Mouse (Mus musculus) limb, embryonic 14.5 days (tissue): ENCODE measurements around the gene Nop16. TPM values are rescaled to one million over a fixed set of nuclear protein-coding genes. Genes with fewer than 3 reads are reported as not detected.

Experiments used
- ATAC-seq: fragments of 200-750 bp; cut with Nextera tagmentation; 2 replicates; pipeline ENCODE4 v1.8.0; 2017; ENCODE audit warnings: low read depth, moderate number of reproducible peaks, moderate TSS enrichment; ENCODE audit not compliant: low FRiP score
- DNase-seq: peaks from one replicate; pipeline ENCODE4 v3.0.0-alpha.2; 2015; ENCODE audit warnings: low spot score
- H3K27ac ChIP-seq: fragments of 300-500 bp; sonication (generic); replicated peaks from 2 replicates; pipeline ENCODE4 v1.5.1; 2014; ENCODE audit warnings: low read depth, mild to moderate bottlenecking, low read length, moderate library complexity, mixed read lengths
- H3K27me3 ChIP-seq: fragments of 300-500 bp; sonication (generic); 2 replicates; pipeline ENCODE4 v1.6.1; 2014; ENCODE audit warnings: low read length, mixed read lengths; ENCODE audit not compliant: control insufficient read depth, insufficient read depth
- H3K36me3 ChIP-seq: fragments of 300-500 bp; sonication (generic); 2 replicates; pipeline ENCODE4 v1.6.1; 2014; ENCODE audit warnings: mild to moderate bottlenecking, low read length, moderate library complexity, mixed read lengths; ENCODE audit not compliant: control insufficient read depth, insufficient read depth
- H3K4me1 ChIP-seq: fragments of 300-500 bp; sonication (generic); 2 replicates; pipeline ENCODE4 v1.6.1; 2014; ENCODE audit warnings: antibody characterized with exemption, low read length, mixed read lengths; ENCODE audit not compliant: control insufficient read depth, insufficient read depth
- H3K4me2 ChIP-seq: fragments of 300-500 bp; sonication (generic); replicated peaks from 2 replicates; pipeline ENCODE4 v1.6.1; 2014; ENCODE audit warnings: low read depth, mild to moderate bottlenecking, low read length, moderate library complexity; ENCODE audit not compliant: severe bottlenecking
- H3K4me3 ChIP-seq: fragments of 300-500 bp; sonication (generic); replicated peaks from 2 replicates; pipeline ENCODE4 v1.5.1; 2014; ENCODE audit warnings: low read length
- H3K9ac ChIP-seq: fragments of 300-500 bp; sonication (generic); 2 replicates; pipeline ENCODE4 v1.6.1; 2014; ENCODE audit warnings: mild to moderate bottlenecking, low read depth, low read length, moderate library complexity; ENCODE audit not compliant: severe bottlenecking
- H3K9me3 ChIP-seq: fragments of 300-500 bp; sonication (generic); 2 replicates; pipeline ENCODE4 v1.6.1; 2016; ENCODE audit warnings: low read length; ENCODE audit not compliant: control insufficient read depth
- POLR2A ChIP-seq: fragments of 200-500 bp; IDR thresholded peaks from 2 replicates; pipeline ENCODE4 v1.8.0; 2012; ENCODE audit warnings: inconsistent platforms, mild to moderate bottlenecking, moderate library complexity, borderline replicate concordance; ENCODE audit not compliant: insufficient read depth, insufficient read length; ENCODE audit errors: extremely low read depth
- WGBS: fragments of 180-500 bp; shearing (Covaris S2); extraction: QIAGEN DNeasy Blood & Tissue Kit; methylation state at CpG from one replicate; pipeline ENCODE4 v1.1.7; 2014; 5-methylcytosine and 5-hydroxymethylcytosine counted together
- polyA plus RNA-seq, 2 experiments: library from polyadenylated mRNA; depleted of rRNA in 1 of 2; stranded (reverse) in 1 of 2; unstranded in 1 of 2; fragments of >200 nt; fragmentation: Nextera tagmentation in 1 of 2; extraction: Ambion mirVana in 1 of 2; gene quantifications; 2 replicates each; pipeline versions ENCODE4 v1.2.1 to v1.2.3; 2012 to 2014

Nop16 gene
- polyA plus RNA-seq, 2 experiments, result 53.5 to 61.9 TPM

DNA sequence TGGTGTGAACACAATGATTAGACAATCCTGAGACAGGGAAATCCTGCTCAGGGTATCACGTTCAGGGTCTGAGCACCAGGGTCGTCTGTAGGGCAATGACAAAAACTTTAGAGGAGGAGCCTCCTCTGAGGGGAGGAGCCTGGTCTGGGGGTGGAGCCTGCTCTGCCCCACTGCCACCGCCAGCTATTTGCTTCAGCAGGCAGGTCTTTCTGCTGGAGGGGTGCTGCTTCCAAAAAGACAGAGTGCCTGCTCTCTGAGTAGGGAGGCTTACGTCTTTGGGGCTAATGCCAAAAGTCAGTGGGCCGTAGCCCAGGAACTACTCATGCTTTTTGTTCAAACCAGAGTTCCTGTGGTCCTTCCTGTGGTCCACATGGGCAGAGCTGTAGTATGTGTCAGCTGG, 21.5 kb downstream of the Nop16 start:
- WGBS, result 43% methylated on average over 5 of the region's 5 CpGs
- no peaks in the 10 kb centered on the region for H3K9me3 ChIP-seq
- H3K4me3 ChIP-seq, result no peak overlapping the region
- H3K4me2 ChIP-seq, result no peak overlapping the region
- no peaks in the 10 kb centered on the region for H3K36me3 ChIP-seq
- H3K27ac ChIP-seq, result no peak overlapping the region
- TF ChIP-seq POLR2A, result no peak
- H3K9ac ChIP-seq, result no peak overlapping the region
- DNase-seq (no peak), ATAC-seq (no peak)
- H3K27me3 ChIP-seq, result no peaks in the 10 kb centered on the region
- H3K4me1 ChIP-seq, result peaks cover 9% of the 10 kb centered on the region; the same call in 1 of the 2 replicates

DNA sequence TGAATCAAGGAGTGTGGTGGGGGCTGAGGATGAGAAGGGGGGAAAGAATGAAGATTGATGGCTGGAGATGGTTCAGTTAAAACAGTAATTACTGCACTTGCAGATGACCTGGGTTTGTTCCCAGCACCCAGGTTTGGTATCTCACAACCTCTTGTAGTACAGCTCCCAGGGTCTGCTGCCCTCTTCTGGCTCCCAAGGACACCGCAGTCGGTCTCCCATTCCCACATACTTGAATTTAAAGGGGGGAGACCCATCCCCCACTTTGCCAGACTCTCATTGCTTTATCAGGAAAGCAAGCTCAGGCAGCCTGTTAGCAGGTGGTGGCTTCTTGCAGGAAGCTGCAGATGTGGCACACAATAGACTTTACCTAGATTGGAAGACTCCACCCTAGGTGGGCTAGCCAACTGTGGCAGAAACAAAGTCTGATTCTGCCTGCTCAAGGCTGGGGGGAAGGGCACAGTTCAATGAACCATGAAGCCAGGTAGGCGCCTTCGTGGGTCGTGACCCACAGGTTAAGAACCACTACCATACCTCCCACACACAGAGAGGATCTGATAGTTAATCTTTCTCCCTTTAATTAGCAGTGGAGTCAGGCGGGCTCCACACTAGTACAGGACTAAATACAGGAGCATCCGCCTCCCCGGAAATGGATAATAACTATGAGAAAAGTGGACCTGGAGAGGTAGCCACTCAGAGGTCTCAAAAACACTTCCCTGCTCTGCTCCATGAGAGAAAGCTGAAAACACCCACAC, 24.1 kb downstream of the Nop16 start:
- Histone ChIP-seq H3K4me3 (peak overlapping the region; percentile 98), H3K27me3 (no peaks in the 10 kb centered on the region), H3K9ac (peak overlapping the region; percentile 93; the same call in 1 of the 2 replicates), H3K27ac (no peak overlapping the region), H3K4me2 (peak overlapping the region; percentile 57), H3K4me1 (peaks cover 9% of the 10 kb centered on the region; the same call in 1 of the 2 replicates), H3K36me3 (peaks cover 24% of the 10 kb centered on the region), H3K9me3 (no peaks in the 10 kb centered on the region)
- TF ChIP-seq POLR2A, result no peak
- WGBS, result 53% methylated on average over 8 of the region's 8 CpGs
- peak; percentile 66 for ATAC-seq
- DNase-seq, result peak; percentile 44

GRCm38 (mm10) chr13:54565201-54565581, 24.7 kb downstream of the Nop16 start, which contains the start of gene 4833439L19Rik:
TSS of gene 4833439L19Rik (minus strand) at chr13:54565435.
- Histone ChIP-seq H3K27me3 (no peaks in the 10 kb centered on the region), H3K4me1 (peaks cover 9% of the 10 kb centered on the region; the same call in 1 of the 2 replicates), H3K9me3 (no peaks in the 10 kb centered on the region), H3K36me3 (peaks cover 30% of the 10 kb centered on the region), H3K27ac (peak within 1 kb of the TSS; percentile 15; the same call in 1 of the 2 replicates), H3K4me3 (peak within 1 kb of the TSS; percentile 98), H3K9ac (peak within 1 kb of the TSS; percentile 93), H3K4me2 (peak within 1 kb of the TSS; percentile 85)
- WGBS, result under 1% methylated on average over 27 of the region's 27 CpGs
- DNase-seq, result peak; percentile 97
- ATAC-seq, result peak; percentile 98
- TF ChIP-seq POLR2A, result 0 out of 2 replicates have a peak, but pooled peaks have one; percentile 71

DNA sequence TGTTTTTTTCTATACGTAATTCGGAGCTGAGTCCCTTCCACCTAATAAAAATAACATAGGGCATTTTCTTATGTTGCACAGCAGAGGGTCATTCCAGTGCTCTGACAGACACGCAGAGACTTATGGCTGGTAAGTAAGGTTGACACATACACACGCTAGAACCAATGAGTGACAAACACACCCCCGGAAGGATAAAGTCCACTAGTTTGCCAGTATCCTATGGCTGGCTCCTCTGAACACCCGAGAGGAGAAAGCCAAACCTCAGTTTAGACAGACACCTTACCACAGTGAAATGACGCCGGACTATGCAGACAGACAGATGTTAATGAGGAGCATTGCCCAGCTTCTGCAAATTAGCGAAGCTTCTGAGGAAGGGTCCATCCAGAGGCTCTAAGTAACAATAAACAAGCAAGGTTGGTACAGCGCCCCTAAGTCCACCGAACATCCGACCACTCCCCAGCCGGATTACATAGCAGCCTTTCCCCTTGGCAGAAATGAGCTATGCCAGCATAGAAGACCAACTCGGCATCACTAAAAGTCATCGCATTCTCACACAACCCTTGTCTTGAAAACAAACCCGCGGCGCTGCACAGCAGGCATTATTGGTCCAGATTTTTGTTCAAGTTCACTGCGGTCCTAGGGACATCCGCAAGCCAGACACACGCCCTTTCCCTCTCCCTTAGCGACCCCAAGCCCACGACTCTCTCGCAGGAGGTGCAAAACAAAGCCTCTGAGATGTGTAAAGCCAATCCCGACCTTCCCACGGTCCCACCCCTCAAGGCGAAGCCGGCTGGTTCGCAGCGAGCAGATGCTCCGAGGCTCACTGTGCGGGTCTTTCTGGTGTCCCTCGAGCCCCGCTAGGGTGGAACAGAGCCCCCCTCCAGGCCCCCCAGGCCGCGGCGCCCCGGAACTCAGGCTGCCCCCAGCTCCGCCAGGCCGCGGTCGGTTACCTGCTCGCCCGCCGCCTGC, 25.4 kb downstream of the Nop16 start:
- Histone ChIP-seq H3K4me1 (peaks cover 9% of the 10 kb centered on the region; the same call in 1 of the 2 replicates), H3K27ac (peak overlapping the region; percentile 15; the same call in 1 of the 2 replicates), H3K36me3 (peaks cover 37% of the 10 kb centered on the region), H3K9me3 (no peaks in the 10 kb centered on the region), H3K27me3 (no peaks in the 10 kb centered on the region), H3K4me2 (peak overlapping the region; percentile 85), H3K9ac (peak overlapping the region; percentile 93), H3K4me3 (peak overlapping the region; percentile 98)
- ATAC-seq, result peak; percentile 50
- no peak for TF ChIP-seq POLR2A
- WGBS, result 13% methylated on average over 42 of the region's 45 CpGs
- no peak for DNase-seq

DNA sequence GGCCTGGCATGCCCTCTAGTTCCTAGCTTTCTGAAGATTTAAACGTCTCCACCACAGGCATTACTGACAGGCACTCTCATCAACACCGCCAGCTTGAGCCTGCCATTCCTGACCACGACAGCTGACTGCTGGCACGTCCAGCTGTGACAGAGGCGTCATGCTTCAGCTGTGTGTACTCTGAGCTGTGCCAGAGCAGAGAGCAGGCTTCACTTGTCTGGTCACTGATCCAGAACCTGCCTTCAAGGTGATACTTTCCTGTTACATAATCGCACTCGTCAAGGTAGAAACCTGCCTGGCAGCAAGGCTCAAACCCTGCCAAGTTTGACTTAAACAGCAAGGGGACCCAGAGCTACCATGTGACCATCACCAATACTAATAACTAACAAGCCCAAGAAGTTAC, 27.3 kb downstream of the Nop16 start:
- no peaks in the 10 kb centered on the region for H3K9me3 ChIP-seq
- ATAC-seq, result no peak
- peaks cover 9% of the 10 kb centered on the region; the same call in 1 of the 2 replicates for H3K4me1 ChIP-seq
- H3K4me3 ChIP-seq, result no peak overlapping the region
- H3K27ac ChIP-seq, result no peak overlapping the region
- no peak overlapping the region for H3K4me2 ChIP-seq
- 86% methylated on average over 7 of the region's 7 CpGs for WGBS
- H3K36me3 ChIP-seq, result peaks cover 56% of the 10 kb centered on the region
- H3K9ac ChIP-seq, result no peak overlapping the region
- H3K27me3 ChIP-seq, result no peaks in the 10 kb centered on the region
- DNase-seq, result no peak
- TF ChIP-seq POLR2A, result no peak
